Mouse (Mus musculus): ENCODE data around the gene Vwa8. TPM values are rescaled to one million over a fixed set of nuclear protein-coding genes. Genes with fewer than 3 reads are reported as not detected.

The Vwa8 gene
- polyA plus RNA-seq, 1 experiment from 2014 or later: 13.3 TPM

DNA sequence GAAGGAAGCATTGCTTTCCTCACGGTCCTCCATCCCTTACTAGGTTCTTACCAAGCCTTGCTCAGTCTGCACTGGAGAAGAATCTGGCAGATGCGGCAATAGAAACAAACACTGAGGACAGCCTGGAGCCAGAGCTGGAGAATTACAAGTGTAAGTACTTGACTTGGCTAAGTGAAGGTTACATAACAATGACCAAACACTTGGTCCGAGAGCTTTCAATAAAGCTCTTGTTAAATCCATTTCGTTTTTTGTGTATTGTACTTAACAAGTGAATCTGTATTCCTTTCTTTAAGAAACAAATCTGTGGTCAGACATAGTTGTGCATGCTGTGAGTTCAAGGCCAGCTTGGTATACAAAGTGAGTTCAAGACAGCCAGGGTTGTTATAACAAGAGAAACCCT is 169.7 kb downstream of the Vwa8 start:
- DNase-seq (ENCODE audit: low spot score) (no peak), ATAC-seq (replicated peaks; ENCODE audit: low FRiP score, low TSS enrichment, low read depth) (no peak)
- no peaks in the 10 kb centered on the region for H3K4me1 ChIP-seq (replicated peaks; ENCODE audit: control insufficient read depth, insufficient read depth, low read length)
- H3K4me3 ChIP-seq (ENCODE audit: low read depth, low read length): no peak overlapping the region
- H3K9me3 ChIP-seq (ENCODE audit: control insufficient read depth, low read length): no peaks in the 10 kb centered on the region; the same call in 1 of the 2 replicates
- no peaks in the 10 kb centered on the region for H3K27me3 ChIP-seq (replicated peaks; ENCODE audit: control insufficient read depth, insufficient read depth, low read length)
- no peak overlapping the region for H3K27ac ChIP-seq (ENCODE audit: low read depth)
- WGBS: 80% methylated on average over 4 of the region's 4 CpGs
- no peak overlapping the region for H3K4me2 ChIP-seq (ENCODE audit: low read length)
- H3K9ac ChIP-seq (ENCODE audit: low read length): no peak overlapping the region
- H3K36me3 ChIP-seq (ENCODE audit: control insufficient read depth, insufficient read depth, low read length): no peaks in the 10 kb centered on the region

GRCm38 (mm10) chr14:79021725-79022124 is 172.9 kb downstream of the Vwa8 start:
- ATAC-seq (replicated peaks; ENCODE audit: low FRiP score, low TSS enrichment, low read depth) (no peak), DNase-seq (ENCODE audit: low spot score) (no peak)
- H3K9ac ChIP-seq (ENCODE audit: low read length): no peak overlapping the region
- H3K9me3 ChIP-seq (ENCODE audit: control insufficient read depth, low read length): no peaks in the 10 kb centered on the region; the same call in 1 of the 2 replicates
- H3K4me1 ChIP-seq (replicated peaks; ENCODE audit: control insufficient read depth, insufficient read depth, low read length): no peaks in the 10 kb centered on the region
- 65% methylated on average over 7 of the region's 7 CpGs for WGBS
- H3K4me3 ChIP-seq (ENCODE audit: low read depth, low read length): no peak overlapping the region
- no peaks in the 10 kb centered on the region for H3K36me3 ChIP-seq (ENCODE audit: control insufficient read depth, insufficient read depth, low read length)
- H3K27me3 ChIP-seq (replicated peaks; ENCODE audit: control insufficient read depth, insufficient read depth, low read length): no peaks in the 10 kb centered on the region
- H3K27ac ChIP-seq (ENCODE audit: low read depth): no peak overlapping the region
- no peak overlapping the region for H3K4me2 ChIP-seq (ENCODE audit: low read length)

- Histone ChIP-seq H3K36me3 (ENCODE audit: control insufficient read depth, insufficient read depth, low read length) (no peaks in the 10 kb centered on the region), H3K27ac (ENCODE audit: low read depth) (no peak overlapping the region), H3K4me3 (ENCODE audit: low read depth, low read length) (no peak overlapping the region), H3K27me3 (replicated peaks; ENCODE audit: control insufficient read depth, insufficient read depth, low read length) (no peaks in the 10 kb centered on the region), H3K4me1 (replicated peaks; ENCODE audit: control insufficient read depth, insufficient read depth, low read length) (peaks cover 10% of the 10 kb centered on the region; the same call in 1 of the 2 replicates), H3K4me2 (ENCODE audit: low read length) (no peak overlapping the region), H3K9me3 (ENCODE audit: control insufficient read depth, low read length) (no peaks in the 10 kb centered on the region), H3K9ac (ENCODE audit: low read length) (no peak overlapping the region)
- ATAC-seq (replicated peaks; ENCODE audit: low FRiP score, low TSS enrichment, low read depth): no peak
- 62% methylated on average over 3 of the region's 3 CpGs for WGBS
- no peak for DNase-seq (ENCODE audit: low spot score)
These were observed 180.2 kb downstream of the Vwa8 start for GRCm38 (mm10) chr14:79028996-79029575.

DNA sequence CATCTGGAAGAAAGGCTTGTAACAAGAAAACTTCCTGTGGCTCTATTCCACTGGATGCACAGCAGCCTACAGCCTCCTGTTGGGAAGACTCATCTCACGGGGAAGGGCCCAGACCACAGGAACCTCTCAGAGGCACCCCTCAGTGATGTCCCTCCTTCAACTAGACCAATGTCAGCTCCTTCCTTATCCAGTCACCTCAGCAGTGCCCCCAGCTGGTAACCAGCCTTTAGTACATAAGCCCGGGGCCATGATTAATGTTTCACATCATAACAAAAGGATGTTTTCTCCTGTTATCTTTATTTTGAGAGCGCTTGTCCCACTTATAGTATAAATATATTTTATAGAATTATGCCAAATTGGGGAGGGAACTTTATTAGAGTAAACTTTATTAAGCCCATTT is 181.9 kb downstream of the Vwa8 start:
- no peak overlapping the region for H3K9ac ChIP-seq (ENCODE audit: low read length)
- 92% methylated on average over 3 of the region's 3 CpGs for WGBS
- DNase-seq (ENCODE audit: low spot score): no peak
- H3K9me3 ChIP-seq (ENCODE audit: control insufficient read depth, low read length): no peaks in the 10 kb centered on the region
- no peak overlapping the region for H3K4me3 ChIP-seq (ENCODE audit: low read depth, low read length)
- H3K36me3 ChIP-seq (ENCODE audit: control insufficient read depth, insufficient read depth, low read length): no peaks in the 10 kb centered on the region
- peaks cover 18% of the 10 kb centered on the region for H3K4me1 ChIP-seq (replicated peaks; ENCODE audit: control insufficient read depth, insufficient read depth, low read length)
- ATAC-seq (replicated peaks; ENCODE audit: low FRiP score, low TSS enrichment, low read depth): no peak
- H3K27me3 ChIP-seq (replicated peaks; ENCODE audit: control insufficient read depth, insufficient read depth, low read length): no peaks in the 10 kb centered on the region
- H3K27ac ChIP-seq (ENCODE audit: low read depth): no peak overlapping the region
- H3K4me2 ChIP-seq (ENCODE audit: low read length): no peak overlapping the region

DNA sequence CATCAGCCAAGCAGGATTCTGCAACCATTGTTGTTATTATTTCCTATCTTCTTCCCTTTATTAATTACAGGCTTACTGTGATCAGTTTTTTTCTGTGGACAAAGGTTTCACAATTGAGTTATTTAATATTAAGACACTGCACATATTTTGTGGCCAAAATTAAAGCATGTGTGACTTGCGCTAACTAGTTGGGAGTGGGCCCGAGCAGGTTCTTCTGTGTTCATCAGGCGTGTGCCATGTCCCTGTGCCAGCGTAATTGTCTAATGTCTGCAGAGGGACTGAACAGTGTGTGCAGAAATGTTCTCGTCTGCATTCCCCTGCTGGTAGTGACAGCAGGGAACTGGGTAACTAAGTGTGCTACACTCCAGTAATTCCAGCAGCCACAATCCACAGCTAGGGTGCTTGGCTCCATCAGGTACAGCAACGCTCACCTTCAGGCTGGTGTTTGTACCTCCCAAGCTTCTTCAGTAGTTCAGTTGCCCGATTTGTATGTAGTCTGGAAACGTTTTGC is 182.4 kb downstream of the Vwa8 start:
- Histone ChIP-seq H3K27ac (ENCODE audit: low read depth) (no peak overlapping the region), H3K4me3 (ENCODE audit: low read depth, low read length) (no peak overlapping the region), H3K4me1 (replicated peaks; ENCODE audit: control insufficient read depth, insufficient read depth, low read length) (peaks cover 18% of the 10 kb centered on the region), H3K27me3 (replicated peaks; ENCODE audit: control insufficient read depth, insufficient read depth, low read length) (no peaks in the 10 kb centered on the region), H3K9me3 (ENCODE audit: control insufficient read depth, low read length) (no peaks in the 10 kb centered on the region), H3K4me2 (ENCODE audit: low read length) (no peak overlapping the region), H3K36me3 (ENCODE audit: control insufficient read depth, insufficient read depth, low read length) (no peaks in the 10 kb centered on the region), H3K9ac (ENCODE audit: low read length) (no peak overlapping the region)
- 93% methylated on average over 8 of the region's 8 CpGs for WGBS
- ATAC-seq (replicated peaks; ENCODE audit: low FRiP score, low TSS enrichment, low read depth) (no peak), DNase-seq (ENCODE audit: low spot score) (peak; percentile 31)

DNA sequence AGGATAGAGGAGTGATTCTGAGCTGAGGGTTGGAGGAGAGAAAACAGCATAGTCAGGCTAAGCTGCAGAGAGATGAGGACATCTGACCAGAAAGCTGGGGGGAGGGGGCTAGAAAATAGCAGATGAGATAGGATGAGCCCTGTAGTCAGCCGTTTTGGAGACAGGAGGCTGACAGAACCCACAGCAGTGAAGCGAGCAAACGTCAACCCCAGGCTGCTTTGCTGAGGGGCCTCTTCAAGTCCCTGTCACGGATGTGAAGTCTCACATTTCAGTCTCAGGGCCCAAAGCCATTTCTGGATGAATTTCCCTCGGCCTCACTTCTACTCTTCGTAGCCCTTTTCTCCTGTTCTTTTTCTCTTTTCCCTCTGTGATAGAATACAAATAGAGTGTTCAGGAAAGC is 184.5 kb downstream of the Vwa8 start:
- H3K27ac ChIP-seq (ENCODE audit: low read depth): peak overlapping the region; percentile 38; the same call in 1 of the 2 replicates
- no peaks in the 10 kb centered on the region for H3K27me3 ChIP-seq (replicated peaks; ENCODE audit: control insufficient read depth, insufficient read depth, low read length)
- peaks cover 18% of the 10 kb centered on the region for H3K4me1 ChIP-seq (replicated peaks; ENCODE audit: control insufficient read depth, insufficient read depth, low read length)
- H3K36me3 ChIP-seq (ENCODE audit: control insufficient read depth, insufficient read depth, low read length): 0 out of 2 replicates have a peak, but pooled peaks cover 4% of the 10 kb centered on the region
- no peak overlapping the region for H3K4me3 ChIP-seq (ENCODE audit: low read depth, low read length)
- 28% methylated on average over 6 of the region's 6 CpGs for WGBS
- H3K9ac ChIP-seq (ENCODE audit: low read length): no peak overlapping the region
- no peak for ATAC-seq (replicated peaks; ENCODE audit: low FRiP score, low TSS enrichment, low read depth)
- H3K4me2 ChIP-seq (ENCODE audit: low read length): no peak overlapping the region
- no peaks in the 10 kb centered on the region for H3K9me3 ChIP-seq (ENCODE audit: control insufficient read depth, low read length)
- peak; percentile 48 for DNase-seq (ENCODE audit: low spot score)

GRCm38 (mm10) chr14:79034511-79034913 is 185.7 kb downstream of the Vwa8 start:
- peak; percentile 51 for DNase-seq (ENCODE audit: low spot score)
- ATAC-seq (replicated peaks; ENCODE audit: low FRiP score, low TSS enrichment, low read depth): no peak; the same call in 1 of the 2 replicates
- WGBS: 25% methylated on average over 9 of the region's 9 CpGs

DNA sequence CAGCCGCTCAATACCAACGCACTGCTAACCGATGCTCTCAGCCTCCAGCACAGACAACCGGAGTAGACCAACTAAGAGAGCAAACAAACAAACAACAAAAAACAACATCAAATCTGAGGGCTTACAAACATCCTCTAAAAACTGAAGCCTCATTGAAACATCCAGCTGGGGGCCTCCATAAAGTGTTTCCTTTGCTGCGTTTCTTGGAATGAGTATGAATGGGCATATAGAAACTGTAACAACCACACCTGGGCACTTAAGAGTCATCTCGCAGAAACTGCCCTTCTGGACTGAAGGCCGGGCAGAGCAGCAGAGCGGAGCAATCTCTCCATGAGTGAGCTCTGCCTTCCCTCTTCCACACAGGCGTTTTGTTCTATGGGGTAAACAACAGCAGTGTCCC is 186.7 kb downstream of the Vwa8 start:
- H3K4me3 ChIP-seq (ENCODE audit: low read depth, low read length): no peak overlapping the region
- 0 out of 2 replicates have a peak, but pooled peaks cover 4% of the 10 kb centered on the region for H3K36me3 ChIP-seq (ENCODE audit: control insufficient read depth, insufficient read depth, low read length)
- no peaks in the 10 kb centered on the region for H3K27me3 ChIP-seq (replicated peaks; ENCODE audit: control insufficient read depth, insufficient read depth, low read length)
- no peak overlapping the region for H3K9ac ChIP-seq (ENCODE audit: low read length)
- no peak overlapping the region for H3K27ac ChIP-seq (ENCODE audit: low read depth)
- H3K9me3 ChIP-seq (ENCODE audit: control insufficient read depth, low read length): no peaks in the 10 kb centered on the region
- no peak overlapping the region for H3K4me2 ChIP-seq (ENCODE audit: low read length)
- 88% methylated on average over 9 of the region's 9 CpGs for WGBS
- ATAC-seq (replicated peaks; ENCODE audit: low FRiP score, low TSS enrichment, low read depth) (no peak), DNase-seq (ENCODE audit: low spot score) (peak; percentile 31)
- H3K4me1 ChIP-seq (replicated peaks; ENCODE audit: control insufficient read depth, insufficient read depth, low read length): peaks cover 18% of the 10 kb centered on the region

More at GRCm38 (mm10) chr14:79034511-79034913, 185.7 kb downstream of the Vwa8 start:
- H3K36me3 ChIP-seq (ENCODE audit: control insufficient read depth, insufficient read depth, low read length): 0 out of 2 replicates have a peak, but pooled peaks cover 4% of the 10 kb centered on the region
- no peak overlapping the region for H3K4me3 ChIP-seq (ENCODE audit: low read depth, low read length)
- H3K9me3 ChIP-seq (ENCODE audit: control insufficient read depth, low read length): no peaks in the 10 kb centered on the region
- no peak overlapping the region for H3K9ac ChIP-seq (ENCODE audit: low read length)
- peak overlapping the region; percentile 78 for H3K27ac ChIP-seq (ENCODE audit: low read depth)
- no peak overlapping the region for H3K4me2 ChIP-seq (ENCODE audit: low read length)
- no peaks in the 10 kb centered on the region for H3K27me3 ChIP-seq (replicated peaks; ENCODE audit: control insufficient read depth, insufficient read depth, low read length)
- H3K4me1 ChIP-seq (replicated peaks; ENCODE audit: control insufficient read depth, insufficient read depth, low read length): peaks cover 18% of the 10 kb centered on the region

DNA sequence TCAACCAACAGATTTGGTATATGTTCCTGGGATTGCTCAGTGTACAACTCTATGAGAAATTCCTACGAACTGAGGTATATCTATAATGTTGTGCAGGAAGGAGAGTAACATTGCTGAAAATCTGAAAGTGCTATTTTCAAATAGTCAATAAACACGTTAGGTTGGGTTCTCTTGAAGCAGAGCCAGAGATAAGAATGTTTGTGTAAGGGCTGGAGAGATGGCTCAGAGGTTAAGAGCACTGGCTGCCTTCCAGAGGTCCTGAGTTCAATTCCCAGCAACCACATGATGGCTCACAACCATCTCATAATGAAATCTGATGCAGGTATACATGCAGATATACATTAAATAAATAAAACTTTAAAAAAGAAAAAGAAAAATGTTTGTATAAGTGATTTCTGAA is 198.3 kb downstream of the Vwa8 start:
- H3K4me3 ChIP-seq (ENCODE audit: low read depth, low read length): no peak overlapping the region
- no peak overlapping the region for H3K27ac ChIP-seq (ENCODE audit: low read depth)
- no peaks in the 10 kb centered on the region for H3K27me3 ChIP-seq (replicated peaks; ENCODE audit: control insufficient read depth, insufficient read depth, low read length)
- DNase-seq (ENCODE audit: low spot score) (no peak), ATAC-seq (replicated peaks; ENCODE audit: low FRiP score, low TSS enrichment, low read depth) (no peak)
- H3K36me3 ChIP-seq (ENCODE audit: control insufficient read depth, insufficient read depth, low read length): 0 out of 2 replicates have a peak, but pooled peaks cover 4% of the 10 kb centered on the region
- 67% methylated on average over 2 of the region's 2 CpGs for WGBS
- no peak overlapping the region for H3K4me2 ChIP-seq (ENCODE audit: low read length)
- no peaks in the 10 kb centered on the region for H3K9me3 ChIP-seq (ENCODE audit: control insufficient read depth, low read length)
- H3K9ac ChIP-seq (ENCODE audit: low read length): no peak overlapping the region
- no peaks in the 10 kb centered on the region for H3K4me1 ChIP-seq (replicated peaks; ENCODE audit: control insufficient read depth, insufficient read depth, low read length)

All from intestine, embryonic 14.5 days (tissue).